Mouse (Mus musculus): ENCODE measurements around the gene Aip.
A peak's percentile ranks its signal among the peaks of the same experiment; 100 is the strongest.

The Aip gene

DNA sequence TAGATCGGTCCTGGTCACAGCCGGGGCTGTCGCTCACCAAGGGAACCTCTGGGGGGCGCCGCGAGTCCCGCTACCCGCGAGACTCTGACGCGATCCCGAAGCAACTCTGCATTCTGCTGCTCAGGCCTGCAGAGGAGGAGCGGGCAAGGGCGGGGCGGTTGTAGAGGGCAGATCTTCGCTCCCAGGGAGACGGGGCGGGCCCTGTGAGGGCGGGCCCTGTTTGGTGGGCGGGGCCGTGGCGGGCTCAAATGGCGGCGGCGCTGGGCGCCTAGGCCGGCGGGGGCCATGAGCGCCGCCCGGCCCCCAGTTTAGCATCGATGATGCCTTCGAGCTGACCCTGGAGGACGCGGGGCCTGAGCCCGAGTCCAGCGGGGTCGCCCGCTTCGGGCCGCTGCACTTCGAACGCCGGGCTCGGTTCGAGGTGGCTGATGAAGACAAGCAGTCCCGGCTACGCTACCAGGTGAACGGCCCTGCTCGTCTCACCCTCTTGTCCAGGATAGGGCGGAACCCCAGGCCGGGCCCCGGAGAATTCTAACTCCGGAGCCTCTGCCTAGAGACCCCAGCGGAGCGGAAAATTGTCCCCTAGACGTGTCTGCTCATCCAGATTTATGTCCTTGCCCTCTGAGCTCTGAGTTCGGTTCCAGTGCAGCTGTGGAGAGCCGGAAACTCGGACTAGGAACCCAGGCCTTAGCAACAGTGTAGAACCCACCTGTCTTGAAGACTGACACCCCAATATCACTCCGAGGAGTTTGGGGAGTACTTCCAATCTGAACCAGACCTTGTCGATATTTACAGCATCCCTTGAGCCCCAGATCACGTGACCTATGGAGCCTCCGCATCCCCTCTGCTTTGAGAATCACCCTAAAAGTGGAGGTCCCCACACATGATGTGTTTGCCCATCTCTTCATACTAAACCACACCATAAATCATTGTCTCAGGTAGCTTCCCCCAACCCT is at the start of gene Aip:
Gene Aip (minus strand): TSS at position 118 of the 956 bp plus-strand sequence.
- peak; percentile 97 for DNase-seq (ENCODE audit: low spot score)

DNA sequence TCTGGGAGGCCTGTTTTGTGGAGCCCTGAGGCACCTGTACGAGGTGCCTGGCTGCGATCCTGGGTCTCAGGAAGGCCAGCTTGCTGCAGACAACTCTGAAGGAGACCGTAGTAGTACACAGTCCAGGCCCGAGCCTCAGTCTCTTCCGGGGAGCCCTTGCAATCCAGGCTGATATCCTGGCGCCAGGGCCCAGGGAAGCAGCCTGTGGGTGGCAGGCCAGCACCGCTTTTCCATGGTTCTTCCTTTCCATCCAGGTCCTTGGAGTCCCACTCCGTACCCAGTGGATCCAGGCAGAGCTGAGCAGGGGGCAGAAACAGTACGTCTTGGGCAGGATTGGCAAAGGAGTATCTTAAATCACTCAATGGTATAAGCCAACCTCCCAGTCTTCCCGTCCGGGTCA is 47.3 kb upstream of the Aip start:
- no peak for DNase-seq (ENCODE audit: low spot score)

DNA sequence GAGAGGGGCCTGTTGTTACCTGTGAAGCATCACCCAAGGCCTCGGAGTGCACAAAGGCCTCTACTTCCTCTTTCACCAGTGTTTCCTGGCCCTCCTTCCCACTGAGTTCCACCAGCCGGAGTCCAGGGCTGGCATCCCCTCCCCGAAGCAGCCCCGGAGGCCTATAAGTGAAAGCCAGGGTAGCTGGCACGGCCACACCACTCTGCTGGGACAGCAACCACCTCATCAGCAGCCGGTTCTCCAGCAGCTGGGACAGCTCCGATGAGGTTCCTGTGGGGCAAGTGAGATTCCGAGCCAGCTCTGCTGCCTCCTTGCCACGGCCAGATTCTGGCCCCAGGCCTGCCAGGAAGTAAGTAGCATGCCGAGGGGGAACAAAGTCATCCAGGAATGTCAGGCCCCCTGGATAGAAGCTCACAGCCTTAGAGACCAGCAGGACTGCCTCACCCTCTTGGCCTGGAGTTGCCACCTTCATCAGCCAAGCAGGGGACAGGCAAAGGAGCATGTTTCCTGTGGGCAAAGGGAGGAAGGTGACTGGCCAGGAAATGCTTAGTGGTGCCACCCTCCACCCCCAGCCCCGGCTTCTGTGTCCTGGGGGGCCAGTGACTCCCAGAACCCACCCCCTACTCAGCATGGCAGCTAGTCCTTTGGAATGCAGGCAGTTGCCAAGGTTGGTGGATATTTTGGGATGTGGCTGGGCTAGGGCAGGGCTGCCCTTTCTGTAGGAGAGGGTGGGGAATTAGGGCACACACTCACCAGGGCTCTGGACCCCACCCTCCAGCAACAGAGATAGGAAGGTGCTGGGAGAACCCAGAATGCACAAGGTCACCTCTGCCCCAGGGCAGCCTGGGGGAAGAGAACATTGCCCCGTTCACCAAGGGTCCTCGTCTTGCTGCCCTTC is 46.0 kb upstream of the Aip start:
- DNase-seq (ENCODE audit: low spot score): no peak

DNA sequence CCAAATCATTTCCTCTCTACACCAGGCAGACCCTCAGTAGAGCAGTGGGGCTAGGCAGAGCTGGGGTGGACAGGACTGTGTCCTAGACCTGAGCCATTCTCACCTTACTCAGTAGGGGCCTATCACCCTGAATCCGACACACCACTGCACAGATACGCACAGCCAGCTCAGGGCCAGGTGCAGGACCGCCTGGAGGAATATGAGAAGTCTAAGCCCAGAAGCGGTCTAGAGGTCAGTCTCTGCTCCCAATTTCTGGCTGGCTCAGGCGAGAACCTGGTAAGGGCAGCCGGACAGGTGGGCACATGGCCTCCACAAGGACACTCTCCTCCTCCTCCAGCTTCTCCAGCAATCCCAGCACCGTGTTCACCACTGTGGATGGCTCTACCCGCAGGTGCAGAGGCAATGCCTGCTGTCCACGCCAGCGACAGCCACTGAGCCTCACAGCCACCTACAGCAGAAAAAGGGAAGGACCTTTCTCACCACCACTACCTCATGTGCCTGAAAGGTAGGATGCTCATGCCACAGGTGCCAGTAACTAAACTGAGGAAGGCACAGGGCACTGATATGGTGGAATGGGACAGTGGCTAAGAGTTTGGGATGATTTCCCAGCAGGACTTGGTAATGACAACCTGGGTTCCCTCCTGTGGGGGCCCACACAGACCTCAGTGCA is 45.2 kb upstream of the Aip start:
- no peak for DNase-seq (ENCODE audit: low spot score)

DNA sequence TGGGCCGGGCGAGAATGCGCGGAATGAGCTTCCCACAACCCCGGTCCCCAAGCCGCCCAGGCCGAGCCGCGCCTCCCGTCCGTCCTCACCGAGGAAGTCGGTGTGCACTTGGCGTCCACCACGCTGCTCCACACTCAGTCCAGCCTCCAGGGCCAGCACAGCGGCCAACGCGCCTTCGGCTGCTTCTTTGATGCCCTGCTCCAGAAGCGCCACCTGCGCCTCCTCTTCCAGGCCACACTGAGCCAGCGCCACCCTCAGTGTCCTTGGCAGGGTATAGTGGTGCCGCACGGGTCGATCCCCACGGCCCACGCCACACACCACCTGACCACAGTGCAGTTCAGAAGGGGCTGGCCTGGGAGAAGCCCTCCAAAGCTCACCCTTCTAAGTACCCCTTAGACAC is 44.2 kb upstream of the Aip start:
- no peak for DNase-seq (ENCODE audit: low spot score)

DNA sequence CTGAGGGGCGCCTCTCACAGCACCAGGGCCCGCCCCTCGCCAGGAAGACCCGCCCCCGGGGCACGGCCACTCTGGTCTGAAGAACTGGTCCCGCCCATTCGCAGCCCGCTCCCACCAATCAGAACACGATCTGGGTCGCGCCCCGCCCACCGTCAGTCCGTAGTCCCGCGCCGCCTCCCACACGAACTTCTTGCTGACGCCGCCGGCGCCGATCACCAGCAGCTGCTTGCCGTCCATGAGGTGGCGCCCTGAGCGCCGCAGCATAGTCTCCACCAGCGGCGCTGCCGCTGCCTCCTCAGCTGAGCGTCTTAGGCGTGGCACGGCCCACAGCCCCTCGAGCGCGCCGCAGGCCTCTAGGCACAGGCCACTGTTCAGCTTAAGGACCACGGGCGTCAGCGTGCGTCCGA is 43.7 kb upstream of the Aip start:
- DNase-seq (ENCODE audit: low spot score): peak; percentile 99

DNA sequence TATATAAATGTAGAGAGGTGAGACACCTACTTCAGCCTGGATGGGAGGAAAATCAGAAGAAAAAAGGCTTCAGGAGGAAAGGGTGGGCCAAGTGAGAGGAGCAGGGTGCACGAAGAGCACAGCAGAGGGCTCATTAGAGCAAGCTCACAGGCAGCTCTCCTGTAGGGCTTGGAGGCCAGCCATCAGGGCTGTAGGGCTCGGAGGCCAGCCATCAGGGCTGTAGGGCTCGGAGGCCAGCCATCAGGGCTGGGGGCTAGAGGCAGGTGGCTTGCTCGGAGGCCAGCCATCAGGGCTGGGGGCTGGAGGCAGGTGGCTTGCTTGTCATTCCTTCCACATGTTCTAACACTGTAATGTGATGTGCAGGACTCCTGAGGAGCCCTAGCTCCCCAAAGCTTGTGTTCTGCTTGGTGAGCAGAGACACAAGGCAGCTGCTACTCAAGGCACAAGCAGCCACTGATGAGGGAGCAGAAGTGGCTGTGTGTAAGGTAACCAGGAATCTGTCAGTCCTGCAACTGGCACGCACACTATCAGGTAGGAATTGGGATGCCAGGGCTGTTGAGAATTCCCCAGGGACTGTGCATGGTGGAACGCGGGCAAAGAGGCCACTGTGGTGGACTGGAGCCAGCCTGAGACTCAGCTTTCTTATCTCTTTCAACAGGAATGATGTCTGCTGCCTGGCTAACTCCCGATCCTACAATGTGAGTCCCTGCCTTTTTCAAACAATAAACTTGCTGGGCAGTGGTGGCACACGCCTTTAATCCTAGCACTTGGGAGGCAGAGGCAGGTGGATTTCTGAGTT is 41.2 kb upstream of the Aip start:
- no peak for DNase-seq (ENCODE audit: low spot score)

DNA sequence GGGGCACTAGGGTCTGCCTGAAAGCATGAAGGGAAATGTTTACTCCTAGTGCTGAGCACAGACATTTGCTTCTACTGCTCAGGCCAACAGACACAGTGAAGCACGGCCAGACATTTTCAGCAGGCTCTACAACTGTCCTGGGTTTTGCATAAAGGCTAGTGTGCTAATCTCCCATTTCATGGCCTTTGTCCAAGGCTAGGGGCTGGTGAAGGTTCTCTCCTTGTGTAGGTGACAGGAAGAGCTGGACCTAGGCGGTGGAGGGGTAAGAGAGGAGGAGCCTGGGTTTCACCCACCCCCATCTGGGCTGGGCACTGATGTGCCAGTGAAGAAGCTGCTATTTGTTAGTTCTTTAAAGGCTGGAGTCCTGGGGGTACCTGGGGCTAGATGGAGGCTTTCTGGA is 39.1 kb upstream of the Aip start:
- no peak for DNase-seq (ENCODE audit: low spot score)

DNA sequence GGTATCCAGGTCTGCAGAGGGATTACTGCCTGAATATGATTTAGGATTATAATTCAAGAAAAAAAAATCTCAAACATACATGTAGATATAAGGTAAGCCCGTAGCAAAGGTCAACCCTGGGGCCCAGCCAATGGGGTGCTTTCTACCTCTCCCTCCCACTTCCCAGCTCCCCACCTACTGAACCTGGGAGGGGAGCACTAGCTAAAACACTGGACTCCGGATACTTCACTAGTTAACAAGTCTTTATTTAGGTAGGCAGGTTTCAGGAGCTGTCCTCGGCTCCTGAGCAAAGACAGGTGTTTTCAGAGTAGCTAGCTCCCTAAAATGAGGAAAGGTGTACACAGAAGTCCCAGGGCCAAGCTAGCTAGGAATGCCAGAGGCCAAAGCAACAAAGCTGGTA is 38.4 kb upstream of the Aip start:
- DNase-seq (ENCODE audit: low spot score): no peak

DNA sequence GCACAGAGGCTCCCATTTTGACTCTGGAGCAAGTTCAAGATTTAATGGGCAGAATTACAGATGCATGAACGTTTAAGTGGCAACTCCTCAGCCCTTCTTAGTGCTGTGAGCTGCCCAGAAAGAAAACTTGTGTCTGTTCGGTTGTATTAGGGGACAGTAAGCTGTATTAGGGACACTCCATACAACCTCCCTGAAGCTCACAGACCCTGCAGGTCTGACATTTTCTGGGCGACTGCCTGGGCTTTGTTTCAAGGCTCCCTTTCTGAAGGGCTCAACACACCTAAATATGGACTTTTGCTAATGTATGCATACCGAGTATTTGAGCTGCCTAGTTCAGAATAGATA is 37.9 kb upstream of the Aip start:
- DNase-seq (ENCODE audit: low spot score): no peak

DNA sequence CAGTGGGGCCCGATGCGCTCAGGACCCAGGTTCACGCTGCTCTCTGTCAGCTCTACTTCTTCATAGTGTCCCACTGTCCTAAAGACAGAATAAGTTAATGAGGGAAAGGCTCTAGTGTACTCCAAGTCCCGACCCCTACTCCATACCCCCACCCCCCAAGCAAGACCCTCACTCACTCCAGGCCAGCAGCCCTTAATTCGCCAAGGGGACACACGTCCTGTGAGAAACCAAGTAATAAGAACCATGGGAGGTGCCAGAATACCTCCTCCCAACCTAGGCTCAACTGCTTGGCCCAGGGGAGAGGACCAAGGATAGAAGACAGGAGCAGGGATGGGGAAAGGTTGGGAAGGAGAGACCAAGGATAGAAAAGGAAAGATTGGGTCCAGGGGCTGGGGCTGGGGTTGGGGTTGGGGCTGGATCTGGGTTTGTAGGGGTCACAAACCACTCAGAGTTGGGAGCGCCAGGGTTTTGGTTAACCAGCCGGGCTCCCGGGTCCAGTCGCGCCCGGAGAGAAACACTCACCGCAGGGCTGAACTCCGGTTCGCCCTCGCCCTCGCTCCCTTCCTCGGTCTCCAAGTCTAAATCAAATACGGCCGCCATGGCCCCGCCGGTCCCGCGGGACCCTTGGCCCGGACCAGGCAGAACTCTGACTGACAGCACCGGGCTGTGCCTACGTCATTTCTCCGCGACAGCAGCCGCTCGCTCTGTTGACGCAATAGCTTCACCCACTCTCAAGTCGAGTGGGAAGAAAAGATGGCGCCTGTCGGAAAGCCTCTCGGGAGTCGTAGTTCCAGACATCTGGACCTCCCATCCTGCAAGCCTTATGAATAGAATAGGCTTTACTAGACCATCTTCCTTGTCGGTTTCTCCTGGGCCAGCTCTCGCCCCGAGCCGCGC is 37.2 kb upstream of the Aip start, which contains the start of gene Rps6kb2:
Gene Rps6kb2 (minus strand): TSS at position 709 of the 897 bp plus-strand sequence.
- DNase-seq (ENCODE audit: low spot score): peak; percentile 95

DNA sequence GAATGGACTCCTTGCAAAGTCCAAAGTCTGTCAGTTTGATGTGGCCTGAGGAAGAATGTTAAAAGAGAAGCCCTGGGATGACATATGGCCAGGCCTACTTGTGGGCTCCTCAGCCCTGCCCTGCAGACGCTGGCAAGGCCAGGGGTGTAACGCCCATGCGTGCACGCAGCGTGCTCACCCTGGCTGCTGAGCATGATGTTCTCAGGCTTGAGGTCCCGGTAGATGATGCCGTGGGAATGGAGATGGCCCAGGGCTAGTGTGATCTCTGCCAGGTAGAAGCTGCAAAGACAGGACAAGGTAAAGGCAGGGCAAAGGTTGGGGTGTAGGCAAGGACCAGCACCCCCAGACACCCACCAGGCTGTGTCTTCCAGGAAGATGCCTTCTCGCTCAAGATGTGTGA is 33.4 kb upstream of the Aip start:
- no peak for DNase-seq (ENCODE audit: low spot score)

DNA sequence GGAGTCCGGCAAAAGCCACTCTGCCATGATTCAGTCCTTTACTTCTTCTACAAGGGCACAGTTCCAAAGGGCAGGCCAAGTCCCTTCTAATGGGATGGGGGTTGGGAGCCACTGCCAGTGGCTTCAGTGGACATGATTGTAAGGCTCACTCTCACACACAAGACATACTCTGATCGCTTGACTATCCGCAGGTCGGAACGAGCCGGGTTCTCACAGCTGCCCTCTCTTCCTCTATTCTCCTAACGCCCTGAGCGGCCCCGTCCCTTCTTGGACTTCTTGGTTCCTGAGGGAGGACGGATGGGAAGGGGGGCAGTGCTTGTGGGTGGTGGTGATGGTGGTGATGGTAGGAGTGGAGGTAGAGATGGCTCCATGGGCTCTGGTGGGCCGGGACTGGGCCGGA is 31.1 kb upstream of the Aip start:
- no peak for DNase-seq (ENCODE audit: low spot score)

DNA sequence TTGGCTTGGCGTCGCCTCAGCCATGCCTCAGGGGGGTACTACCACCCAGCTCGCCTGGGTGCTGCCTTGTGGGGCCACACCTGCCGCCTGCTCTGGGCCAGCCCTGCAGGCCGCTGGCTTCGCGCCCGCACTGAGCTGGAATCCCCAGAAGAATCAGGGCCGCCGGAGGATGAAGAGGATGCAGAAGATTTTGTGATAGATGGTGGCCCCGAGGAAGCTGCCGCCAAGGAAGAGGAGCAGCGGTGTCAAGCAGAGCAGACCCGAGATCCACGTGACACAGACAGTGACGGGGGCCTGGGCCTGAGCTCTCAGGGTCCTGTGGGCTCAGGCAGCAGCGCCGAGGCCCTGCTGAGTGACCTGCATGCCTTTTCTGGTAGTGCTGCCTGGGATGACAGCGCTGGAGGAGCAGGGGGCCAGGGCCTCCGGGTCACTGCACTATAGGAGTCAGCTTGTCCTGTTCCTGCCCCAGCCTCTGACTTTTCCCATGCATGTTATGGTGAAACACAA is 30.5 kb upstream of the Aip start:
- no peak for DNase-seq (ENCODE audit: low spot score)

DNA sequence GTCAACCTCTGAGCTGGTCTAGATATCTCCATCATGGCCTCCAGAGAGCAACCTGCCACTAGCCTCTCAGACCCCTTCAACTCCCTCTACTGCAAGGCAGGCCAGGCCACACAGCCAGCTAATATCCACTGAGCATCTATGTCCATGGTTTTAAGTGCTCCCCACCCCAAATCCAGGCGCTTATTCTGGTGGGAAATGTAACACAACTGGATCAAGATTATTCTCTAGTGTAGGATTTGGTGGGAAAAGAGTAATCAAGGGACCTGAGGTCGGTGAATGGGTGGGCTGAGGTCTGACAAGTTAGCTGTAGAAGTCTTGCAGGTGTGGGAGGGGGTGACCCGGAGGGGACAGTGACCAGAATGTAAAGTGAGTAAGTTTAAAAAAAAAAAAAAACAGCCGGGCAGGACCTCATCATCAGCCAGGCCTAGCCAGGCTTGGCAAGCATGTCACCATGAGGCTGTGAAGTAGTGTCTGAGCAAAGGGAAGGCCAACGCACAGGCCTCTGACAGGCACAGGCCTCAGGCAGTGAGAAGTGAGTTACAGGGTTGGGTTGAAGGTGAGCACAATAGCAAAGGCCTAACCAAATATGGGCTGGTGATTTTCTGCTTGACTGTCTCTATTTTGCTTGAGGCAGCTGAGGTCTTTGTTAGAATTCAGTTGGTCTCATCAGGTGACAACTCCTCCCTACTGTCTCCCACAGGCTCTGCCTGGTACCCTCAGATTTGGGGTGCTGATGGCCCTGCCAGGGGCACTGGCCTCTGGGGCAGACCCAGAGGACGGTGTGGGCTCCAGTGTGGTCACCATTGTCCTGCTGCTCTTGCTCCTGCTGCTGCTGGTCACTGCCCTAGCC is 29.8 kb upstream of the Aip start:
- no peak for DNase-seq (ENCODE audit: low spot score)

DNA sequence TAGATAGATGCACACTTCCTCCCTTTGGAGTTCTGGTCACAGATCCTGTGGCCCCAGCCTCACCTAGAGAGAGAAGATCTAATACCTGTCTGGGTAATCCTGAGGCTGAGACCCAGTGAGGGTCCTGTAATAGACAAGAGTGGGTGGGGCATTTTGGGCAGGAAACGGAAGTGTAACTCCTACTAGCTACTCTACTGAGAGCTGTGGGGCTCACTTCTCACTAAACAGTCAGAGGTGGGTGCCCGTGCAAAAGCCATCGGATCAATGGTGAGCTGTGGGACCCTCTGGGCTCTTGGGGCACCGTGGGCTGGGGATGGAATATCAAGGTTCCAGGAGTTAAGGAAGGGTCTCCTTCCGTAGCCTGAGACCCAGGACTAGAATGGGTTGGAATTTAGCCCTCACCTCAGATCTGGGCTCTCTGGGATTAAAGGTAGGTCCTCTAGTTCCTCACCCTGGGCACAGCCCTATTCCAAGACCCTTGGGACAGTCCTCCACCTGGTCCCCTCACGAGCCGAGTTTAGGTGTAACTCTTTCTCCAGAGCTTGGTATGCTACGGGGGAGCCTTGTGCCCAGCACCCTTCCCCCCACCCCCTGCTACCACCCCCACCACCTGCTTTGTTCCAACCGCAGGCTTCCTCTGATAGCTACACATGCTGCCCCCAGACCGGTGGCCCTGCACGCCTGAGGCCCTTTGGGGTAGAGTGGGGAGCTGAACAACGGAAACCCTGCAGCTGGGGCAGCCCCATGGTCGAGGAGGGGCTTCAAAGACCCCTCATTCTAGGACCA is 29.0 kb upstream of the Aip start:
- no peak for DNase-seq (ENCODE audit: low spot score)

DNA sequence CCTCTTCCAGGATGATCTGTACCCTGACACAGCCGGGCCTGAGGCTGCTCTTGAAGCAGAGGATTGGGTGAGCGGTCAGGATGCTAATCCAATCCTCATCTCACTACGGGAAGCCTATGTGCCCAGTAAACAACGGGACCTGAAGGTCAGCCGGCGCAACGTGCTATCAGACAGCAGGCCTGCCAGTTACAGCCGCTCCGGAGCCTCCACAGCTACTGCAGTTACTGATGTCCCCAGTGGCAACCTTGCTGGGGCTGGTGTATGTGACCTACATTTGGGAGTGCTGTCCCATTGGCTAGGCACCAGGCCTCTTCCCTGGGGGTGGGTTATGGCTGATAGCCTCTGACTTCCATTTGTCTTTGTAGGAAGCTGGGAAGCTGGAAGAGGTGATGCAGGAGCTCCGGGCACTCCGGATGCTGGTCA is 27.6 kb upstream of the Aip start, which contains the start of gene Ptprcap:
Gene Ptprcap (plus strand): TSS at position 373 of the 423 bp plus-strand sequence.
- no peak for DNase-seq (ENCODE audit: low spot score)

DNA sequence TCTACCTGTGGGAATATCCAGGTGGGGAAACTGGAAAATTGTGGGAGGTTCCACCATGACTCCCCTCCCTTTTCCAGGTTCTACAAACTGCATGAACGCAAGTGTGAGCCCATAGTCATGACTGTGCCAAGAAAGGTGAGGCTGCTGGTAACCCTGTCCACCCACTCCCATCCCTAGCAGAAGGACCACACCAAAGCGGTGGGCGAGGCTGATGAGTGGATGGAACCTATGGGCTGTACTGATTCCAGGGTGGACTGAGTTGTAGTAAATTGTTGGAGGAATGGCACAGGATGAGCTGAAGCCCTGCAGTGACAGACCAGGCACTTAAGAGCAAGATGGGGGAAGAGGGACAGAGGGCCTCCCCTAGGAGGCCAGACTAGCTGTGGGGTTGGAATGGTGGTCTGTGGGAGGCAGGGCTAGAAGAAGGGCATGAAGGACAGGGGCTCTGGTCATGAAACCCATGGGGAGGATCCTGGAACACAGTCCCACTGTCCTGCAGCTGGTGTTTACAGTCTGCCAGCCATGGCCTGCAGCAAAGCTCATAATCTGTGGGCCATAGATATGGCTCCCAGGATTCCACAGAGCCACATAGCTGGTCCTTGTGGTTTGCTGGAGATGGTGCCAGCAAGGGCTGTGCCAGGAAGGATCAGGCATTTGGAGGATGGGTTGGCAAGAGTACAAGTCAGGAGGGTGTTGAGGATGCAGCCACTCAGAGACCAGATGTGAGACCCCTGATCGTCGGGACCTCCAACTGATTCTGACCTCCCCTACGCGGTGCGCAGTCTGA is 27.0 kb upstream of the Aip start:
- DNase-seq (ENCODE audit: low spot score): no peak

All from left cerebral cortex, adult 11 months (tissue).